Mouse (Mus musculus) lung, embryonic 16.5 days (tissue): ENCODE measurements around the gene Lrrc7. TPM values are rescaled to one million over a fixed set of nuclear protein-coding genes. Genes with fewer than 3 reads are reported as not detected.
A peak's percentile ranks its signal among the peaks of the same experiment; 100 is the strongest.

Experiments used
- ATAC-seq: fragments of 200-750 bp; cut with Nextera tagmentation; 2 replicates; pipeline ENCODE4 v1.8.0; 2017; ENCODE audit warnings: low read depth, mild to moderate bottlenecking, moderate library complexity
- H3K27ac ChIP-seq: fragments of 300-500 bp; sonication (generic); 2 replicates; pipeline ENCODE4 v1.5.1; 2014; ENCODE audit warnings: mild to moderate bottlenecking, control low read depth, low read length
- H3K27me3 ChIP-seq: fragments of 300-500 bp; sonication (generic); 2 replicates; pipeline ENCODE4 v1.6.1; 2014; ENCODE audit warnings: low read depth, low read length, mixed read lengths; ENCODE audit not compliant: control insufficient read depth, insufficient read depth
- H3K36me3 ChIP-seq: fragments of 300-500 bp; sonication (generic); 2 replicates; pipeline ENCODE4 v1.6.1; 2014; ENCODE audit warnings: low read length; ENCODE audit not compliant: control insufficient read depth, insufficient read depth
- H3K4me1 ChIP-seq: fragments of 300-500 bp; sonication (generic); replicated peaks from 2 replicates; pipeline ENCODE4 v1.6.1; 2014; ENCODE audit warnings: low read length, mixed read lengths; ENCODE audit not compliant: control insufficient read depth, insufficient read depth
- H3K4me2 ChIP-seq: fragments of 300-500 bp; sonication (generic); 2 replicates; pipeline ENCODE4 v1.6.1; 2014; ENCODE audit warnings: low read depth, low read length, control low read depth
- H3K4me3 ChIP-seq: fragments of 300-500 bp; sonication (generic); 2 replicates; pipeline ENCODE4 v1.5.1; 2014; ENCODE audit warnings: mild to moderate bottlenecking, low read length, control low read depth
- H3K9ac ChIP-seq: fragments of 300-500 bp; sonication (generic); 2 replicates; pipeline ENCODE4 v1.6.1; 2014; ENCODE audit warnings: low read length, control low read depth
- H3K9me3 ChIP-seq: fragments of 300-500 bp; sonication (generic); 2 replicates; pipeline ENCODE4 v1.6.1; 2016; ENCODE audit warnings: low read length; ENCODE audit not compliant: control insufficient read depth
- WGBS: fragments of 180-500 bp; shearing (Covaris S2); extraction: QIAGEN DNeasy Blood & Tissue Kit; methylation state at CpG from one replicate; pipeline ENCODE4 v1.1.7; 2014; 5-methylcytosine and 5-hydroxymethylcytosine counted together
- polyA plus RNA-seq: library from polyadenylated mRNA; unstranded; fragments of >200 nt; fragmentation: Nextera tagmentation; extraction: Ambion mirVana; gene quantifications from 2 replicates; pipeline ENCODE4 v1.2.1, GENCODE M21; 2015

Lrrc7 gene
- polyA plus RNA-seq, 1 experiment from 2014 or later = 0.09 TPM

DNA sequence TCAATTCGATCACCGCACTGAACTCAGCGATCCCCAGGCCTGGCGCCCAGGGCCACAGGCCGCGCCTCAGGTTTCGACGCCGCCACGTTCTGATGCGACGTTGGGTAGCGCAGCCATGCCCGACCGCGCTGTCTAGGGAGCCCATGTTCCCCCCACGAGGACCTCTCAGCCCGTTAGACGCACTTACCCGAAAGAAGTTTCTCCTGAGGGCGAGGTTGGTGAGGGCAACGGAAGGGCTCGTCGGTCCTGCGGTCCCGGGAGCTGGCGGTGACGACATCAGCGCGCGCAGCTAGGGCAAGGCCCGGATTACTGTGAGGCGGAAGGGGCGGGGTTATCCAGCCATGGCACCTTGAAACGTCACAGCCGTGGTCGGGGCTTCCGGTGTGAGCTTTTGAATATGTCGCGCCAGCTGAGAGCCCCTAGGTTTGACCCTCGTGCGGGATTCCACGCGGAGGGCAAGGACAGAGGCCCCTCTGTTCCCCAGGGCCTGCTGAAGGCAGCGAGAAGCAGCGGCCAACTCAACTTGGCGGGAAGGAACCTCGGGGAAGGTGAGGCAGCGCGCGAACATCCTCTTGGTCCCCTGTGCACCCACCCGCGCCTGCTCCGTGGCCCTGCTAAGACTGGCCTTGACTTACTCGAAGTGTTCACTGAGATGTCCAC is 525.6 kb downstream of the Lrrc7 start, which contains the start of the genes Srsf11 and Lrrc40:
Srsf11 (minus strand) TSS at position 311 of the 660 bp plus-strand sequence.
Lrrc40 (plus strand) TSS at position 334 of the 660 bp plus-strand sequence.
- Histone ChIP-seq H3K27me3 (no peaks in the 10 kb centered on the region), H3K4me1 (peaks cover 21% of the 10 kb centered on the region), H3K27ac (peak within 1 kb of the TSS; percentile 88), H3K36me3 (no peaks in the 10 kb centered on the region), H3K9me3 (no peaks in the 10 kb centered on the region), H3K4me2 (peak within 1 kb of the TSS; percentile 77), H3K9ac (peak within 1 kb of the TSS; percentile 97), H3K4me3 (peak within 1 kb of the TSS; percentile 97)
- peak; percentile 97 for ATAC-seq
- WGBS = under 1% methylated on average over 55 of the region's 55 CpGs

DNA sequence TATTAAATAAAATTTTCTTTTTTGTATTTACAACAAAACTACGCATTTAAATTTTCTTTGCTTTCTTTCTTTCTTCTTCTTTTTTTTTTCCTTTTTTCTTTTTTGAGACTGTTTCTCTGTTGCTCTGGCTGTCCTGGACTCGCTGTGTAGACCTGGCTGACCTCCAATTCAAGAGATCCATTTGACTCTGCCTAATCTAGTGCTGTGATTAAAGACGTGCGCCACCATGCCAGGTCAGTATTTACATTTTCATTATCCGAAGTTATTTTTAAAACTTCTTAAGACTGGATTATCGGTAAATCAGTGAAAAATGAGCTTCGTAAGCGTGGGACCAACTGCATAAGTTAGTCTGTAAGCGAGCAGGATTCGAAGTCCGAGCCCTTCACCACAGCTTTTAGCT is 526.2 kb downstream of the Lrrc7 start:
- no peaks in the 10 kb centered on the region for H3K9me3 ChIP-seq
- H3K36me3 ChIP-seq = no peaks in the 10 kb centered on the region
- peak overlapping the region; percentile 88 for H3K27ac ChIP-seq
- H3K4me3 ChIP-seq = peak overlapping the region; percentile 97
- peak overlapping the region; percentile 97 for H3K9ac ChIP-seq
- 0 out of 2 replicates have a peak, but pooled peaks have one; percentile 4 for ATAC-seq
- H3K27me3 ChIP-seq = no peaks in the 10 kb centered on the region
- under 1% methylated on average over 11 of the region's 11 CpGs for WGBS
- peak overlapping the region; percentile 77 for H3K4me2 ChIP-seq
- H3K4me1 ChIP-seq = peaks cover 21% of the 10 kb centered on the region
